Mouse (Mus musculus) frontal cortex, postnatal 25 days (tissue): ENCODE data around the gene Tlcd2.

Source experiments
- DNase-seq, 2 experiments: peaks; one replicate each; pipeline ENCODE4 v3.0.0; 2022; ENCODE audit warnings: low spot score in 2 of 2

Tlcd2 gene

DNA sequence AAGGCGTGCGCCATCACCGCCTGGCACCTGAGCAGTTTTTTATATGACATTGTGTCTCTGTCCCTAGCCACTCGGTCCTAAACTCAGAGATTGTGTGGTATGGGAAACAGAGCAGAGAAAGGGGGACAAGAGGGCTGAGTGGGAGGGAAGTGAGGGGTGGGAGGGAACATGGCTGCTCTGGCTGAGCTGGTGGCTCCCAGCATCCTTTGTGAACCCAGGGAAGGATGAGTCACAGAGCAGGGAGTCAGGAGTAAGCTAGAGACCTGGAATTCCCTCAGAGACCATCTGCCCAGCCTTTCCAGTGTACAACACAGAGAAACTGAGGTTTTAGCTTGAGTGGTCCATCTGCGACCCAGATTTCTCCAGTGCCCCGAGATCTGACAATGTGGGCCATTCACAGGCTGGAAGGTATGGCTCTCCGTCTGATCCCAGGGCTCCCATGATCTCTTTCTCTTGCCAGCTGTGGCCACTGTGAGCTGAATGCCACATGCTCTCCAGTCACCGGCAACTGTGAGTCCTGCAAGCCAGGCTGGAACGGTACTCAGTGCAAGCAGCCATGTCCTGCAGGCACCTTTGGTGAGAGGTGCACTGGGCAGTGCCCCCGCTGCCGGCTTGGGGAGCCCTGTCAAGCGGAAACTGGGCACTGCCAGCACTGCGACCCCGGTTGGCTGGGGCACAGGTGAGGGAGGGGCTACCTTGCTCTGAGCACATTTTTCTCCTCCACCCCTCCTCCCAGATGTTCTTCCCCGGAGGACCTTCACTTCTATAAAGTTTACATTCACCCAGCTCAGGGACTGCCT lies 58.5 kb downstream of the Tlcd2 start:
- DNase-seq, result no peak
